Comparison of ENCODE assay signal across 10 mouse cellular contexts in genomic region chr11:54312021-54312420, GRCm38 (mm10). TPM values are rescaled to one million over a fixed set of nuclear protein-coding genes. Genes with fewer than 3 reads are reported as not detected.
DNase-seq lines count a peak whose midpoint lies in the region; ATAC-seq and TF ChIP-seq lines count a peak whose summit lies in the region.
"Had no signal": no experiment of that assay in that cellular context is flagged by ENCODE, and none has a peak within 500 bp of the region (broad histone marks: within the 10 kb centered on the region; RNA-seq: fewer than 3 reads in every experiment).

No protein-coding gene starts in this region.

- H3K4me1 ChIP-seq in cerebellum, adult 2 months (ENCODE audit: control insufficient read depth, insufficient read depth, low read length) = peaks cover 61% of the 10 kb centered on the region
- no peaks in the 10 kb centered on the region for H3K4me1 ChIP-seq in embryonic facial prominence, embryonic 14.5 days (ENCODE audit: control insufficient read depth, insufficient read depth, low read length)
- peaks cover 49% of the 10 kb centered on the region for H3K4me1 ChIP-seq in hindbrain, embryonic 12.5 days

- no peak overlapping the region for H3K4me2 ChIP-seq in embryonic facial prominence, embryonic 14.5 days (ENCODE audit: low read depth, low read length)
- no peak overlapping the region for H3K4me2 ChIP-seq in hindbrain, embryonic 12.5 days (replicated peaks)

- no peak overlapping the region for H3K9ac ChIP-seq in embryonic facial prominence, embryonic 14.5 days (ENCODE audit: low read depth, low read length)
- no peak overlapping the region for H3K9ac ChIP-seq in hindbrain, embryonic 12.5 days

- H3K27ac ChIP-seq in cerebellum, adult 2 months (ENCODE audit: insufficient read depth, low read length) = peak overlapping the region; percentile 28
- H3K27ac ChIP-seq in embryonic facial prominence, embryonic 14.5 days (replicated peaks; ENCODE audit: low read depth, low read length) = no peak overlapping the region
- peak overlapping the region; percentile 78 for H3K27ac ChIP-seq in hindbrain, embryonic 12.5 days

- no peak for TF ChIP-seq POLR2A in cerebellum, adult 2 months (IDR thresholded peaks at IDR 0.05; ENCODE audit: borderline replicate concordance, insufficient read depth, low read length)

- ATAC-seq in embryonic facial prominence, embryonic 14.5 days (ENCODE audit: low read depth) = no peak
- peak; percentile 66; the same call in 1 of the 2 replicates for ATAC-seq in hindbrain, embryonic 12.5 days (ENCODE audit: low FRiP score)
- ATAC-seq in granulocyte monocyte progenitor cell, adult 5-6 weeks (replicated peaks; ENCODE audit: poor library complexity, severe bottlenecking) = no peak

- no peak for TF ChIP-seq CTCF in cerebellum, adult 2 months (IDR thresholded peaks at IDR 0.05; ENCODE audit: borderline replicate concordance, insufficient read depth, low read depth, low read length)

- H3K36me3 ChIP-seq in embryonic facial prominence, embryonic 14.5 days (ENCODE audit: control insufficient read depth, insufficient read depth, low read length) = no peaks in the 10 kb centered on the region
- no peaks in the 10 kb centered on the region for H3K36me3 ChIP-seq in hindbrain, embryonic 12.5 days

- H3K4me3 ChIP-seq in cerebellum, adult 2 months (replicated peaks; ENCODE audit: insufficient read depth, low read depth, low read length) = no peak overlapping the region
- no peak overlapping the region for H3K4me3 ChIP-seq in embryonic facial prominence, embryonic 14.5 days (ENCODE audit: low read depth, low read length)
- no peak overlapping the region for H3K4me3 ChIP-seq in hindbrain, embryonic 12.5 days

- peak; percentile 57 to 65 for DNase-seq in cerebellum, adult 2 months
- DNase-seq in cerebellum, postnatal 4 days (ENCODE audit: low spot score in 2 of 2) = no peak
- DNase-seq in ES-CJ7 (ENCODE audit: low read depth, low spot score) = peak; percentile 58
- DNase-seq in embryonic facial prominence, embryonic 14.5 days (ENCODE audit: low spot score) = peak; percentile 11
- DNase-seq in mesoderm, embryonic 11.5 days (ENCODE audit: low read depth, low spot score) = peak; percentile 47
- peak; percentile 15 for DNase-seq in yolk sac, embryonic 10.5 days (ENCODE audit: low spot score)

- H3K9me3 ChIP-seq in embryonic facial prominence, embryonic 14.5 days (ENCODE audit: control insufficient read depth, low read length) = no peaks in the 10 kb centered on the region
- no peaks in the 10 kb centered on the region for H3K9me3 ChIP-seq in hindbrain, embryonic 12.5 days (replicated peaks)

- WGBS in cerebellum, adult 2 months = 13% methylated on average over 5 of the region's 5 CpGs
- 20% methylated on average over 5 of the region's 5 CpGs for WGBS in embryonic facial prominence, embryonic 14.5 days
- under 1% methylated on average over 5 of the region's 5 CpGs for WGBS in hindbrain, embryonic 12.5 days

- H3K27me3 ChIP-seq in cerebellum, adult 2 months (ENCODE audit: control insufficient read depth, insufficient read depth, low read length) = no peaks in the 10 kb centered on the region
- no peaks in the 10 kb centered on the region for H3K27me3 ChIP-seq in embryonic facial prominence, embryonic 14.5 days (replicated peaks; ENCODE audit: control insufficient read depth, insufficient read depth, low read length)
- H3K27me3 ChIP-seq in hindbrain, embryonic 12.5 days = no peaks in the 10 kb centered on the region

RNA-seq across cellular contexts. Expression of gene Acsl6, which starts 8.4 kb away (rescaled TPM):
- 189 and 194 TPM in 2 replicates for polyA plus RNA-seq in cerebellum, adult 2 months (2012; rRNA removed)
- 2.3 and 3.2 TPM in 2 replicates for polyA plus RNA-seq in embryonic facial prominence, embryonic 14.5 days (2014; fragmentation: Nextera tagmentation; extraction: Ambion mirVana)
- polyA plus RNA-seq in hindbrain, embryonic 12.5 days (2016; fragmentation: Nextera tagmentation; extraction: Ambion mirVana) = 23.4 and 30.0 TPM in 2 replicates
- total RNA-seq in granulocyte monocyte progenitor cell, adult 5-6 weeks (2014; fragmentation: Nextera tagmentation) = not detected in 2 replicates
- total RNA-seq in granulocyte monocyte progenitor cell, adult 5-6 weeks (2017) = not detected in 2 replicates

RNA-seq across cellular contexts. Expression of gene Il3, which starts 44.9 kb away (rescaled TPM):
- not detected in 2 replicates for polyA plus RNA-seq in cerebellum, adult 2 months (2012; rRNA removed)
- polyA plus RNA-seq in embryonic facial prominence, embryonic 14.5 days (2014; fragmentation: Nextera tagmentation; extraction: Ambion mirVana) = not detected in 2 replicates
- not detected in 2 replicates for polyA plus RNA-seq in hindbrain, embryonic 12.5 days (2016; fragmentation: Nextera tagmentation; extraction: Ambion mirVana)
- total RNA-seq in granulocyte monocyte progenitor cell, adult 5-6 weeks (2014; fragmentation: Nextera tagmentation) = not detected in 2 replicates
- not detected in 2 replicates for total RNA-seq in granulocyte monocyte progenitor cell, adult 5-6 weeks (2017)
- total RNA-seq: common myeloid progenitor, adult 5-6 weeks; layer of hippocampus, postnatal 10 days had no signal

RNA-seq across cellular contexts. Expression of gene Meikin, which starts 58.4 kb away (rescaled TPM):
- not detected in 2 replicates for polyA plus RNA-seq in cerebellum, adult 2 months (2012; rRNA removed)
- not detected in 2 replicates for polyA plus RNA-seq in embryonic facial prominence, embryonic 14.5 days (2014; fragmentation: Nextera tagmentation; extraction: Ambion mirVana)
- polyA plus RNA-seq in hindbrain, embryonic 12.5 days (2016; fragmentation: Nextera tagmentation; extraction: Ambion mirVana) = not detected in 2 replicates
- total RNA-seq in granulocyte monocyte progenitor cell, adult 5-6 weeks (2014; fragmentation: Nextera tagmentation) = not detected in 2 replicates
- not detected in 2 replicates for total RNA-seq in granulocyte monocyte progenitor cell, adult 5-6 weeks (2017)
- total RNA-seq: common myeloid progenitor, adult 5-6 weeks; layer of hippocampus, postnatal 10 days had no signal

Comparison
In these comparisons a context has a peak if more than half of its experiments do, and no peak if none do; other contexts are left out.
1. DNase-seq: peak in cerebellum, adult 2 months (2 of 2), ES-CJ7 (single experiment), embryonic facial prominence, embryonic 14.5 days (single experiment), mesoderm, embryonic 11.5 days (single experiment) and yolk sac, embryonic 10.5 days (single experiment); none in cerebellum, postnatal 4 days (0 of 2).